Mouse (Mus musculus): ENCODE results near the gene Aldh18a1. TPM values are rescaled to one million over a fixed set of nuclear protein-coding genes. Genes with fewer than 3 reads are reported as not detected.

Aldh18a1 gene
- total and polyA plus RNA-seq, 3 experiments, result 24.9 to 111 (median 43.7) TPM

DNA sequence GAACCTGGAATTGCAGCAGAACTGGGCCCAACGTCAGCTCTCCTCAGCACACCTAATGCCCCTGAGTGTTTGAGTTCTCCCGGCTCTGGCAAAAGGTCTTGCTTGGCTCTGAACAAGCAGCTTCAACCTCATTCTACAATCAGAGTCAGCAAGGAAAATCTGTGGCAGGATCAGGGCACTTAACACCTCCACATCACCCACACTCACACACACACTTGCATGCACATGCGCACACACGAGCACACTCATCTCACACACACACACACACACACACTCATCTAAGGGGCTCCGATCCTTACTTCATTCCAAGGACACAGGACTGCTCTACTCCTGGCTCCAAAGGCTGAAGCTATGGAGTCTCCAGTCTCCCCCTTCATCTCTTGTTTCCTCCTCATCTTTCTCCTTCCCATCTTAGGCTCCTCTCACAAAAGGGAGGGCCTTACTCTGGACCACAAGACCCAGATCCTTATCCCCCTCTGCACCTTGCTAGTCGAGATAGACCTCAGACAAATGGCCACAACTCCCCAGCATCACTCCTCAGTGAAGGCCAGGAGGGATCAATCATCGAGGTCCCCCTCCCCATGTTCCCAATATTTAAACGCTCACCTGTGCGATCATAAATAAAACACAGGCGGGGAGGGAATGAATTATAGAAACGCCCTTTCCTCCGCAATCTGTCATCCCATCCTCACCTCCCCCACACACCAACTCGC, 77.7 kb downstream of the Aldh18a1 start:
- peaks cover 61% of the 10 kb centered on the region for H3K4me1 ChIP-seq (ENCODE audit: insufficient read depth, low read depth, low read length)
- no peak for TF ChIP-seq TAL1 (conservative IDR thresholded peaks at IDR 0.05; ENCODE audit: low read depth, low read length)
- no peak for TF ChIP-seq GATA1 (IDR thresholded peaks at IDR 0.05; ENCODE audit: borderline replicate concordance, low read length)
- TF ChIP-seq CTCF (IDR thresholded peaks at IDR 0.05; ENCODE audit: low read depth, low read length), result no peak
- TF ChIP-seq POLR2AphosphoS5 (IDR thresholded peaks at IDR 0.05; ENCODE audit: insufficient replicate concordance, low read depth, low read length), result no peak
- TF ChIP-seq GATA2 (IDR thresholded peaks at IDR 0.05; ENCODE audit: borderline replicate concordance, low read depth, low read length), result no peak
- H3K27me3 ChIP-seq (ENCODE audit: insufficient read depth, low read length), result no peaks in the 10 kb centered on the region
- H3K9me3 ChIP-seq (replicated peaks), result peaks cover 5% of the 10 kb centered on the region; the same call in 1 of the 2 replicates
- H3K36me3 ChIP-seq (replicated peaks), result peaks cover 8% of the 10 kb centered on the region
- ATAC-seq (ENCODE audit: extremely low read depth, insufficient number of reproducible peaks, low FRiP score, poor library complexity, severe bottlenecking), result no peak
- no peak for DNase-seq (ENCODE audit: low spot score)
- H3K4me3 ChIP-seq (ENCODE audit: low read depth, low read length), result peak overlapping the region; percentile 48; the same call in 1 of the 2 replicates

DNA sequence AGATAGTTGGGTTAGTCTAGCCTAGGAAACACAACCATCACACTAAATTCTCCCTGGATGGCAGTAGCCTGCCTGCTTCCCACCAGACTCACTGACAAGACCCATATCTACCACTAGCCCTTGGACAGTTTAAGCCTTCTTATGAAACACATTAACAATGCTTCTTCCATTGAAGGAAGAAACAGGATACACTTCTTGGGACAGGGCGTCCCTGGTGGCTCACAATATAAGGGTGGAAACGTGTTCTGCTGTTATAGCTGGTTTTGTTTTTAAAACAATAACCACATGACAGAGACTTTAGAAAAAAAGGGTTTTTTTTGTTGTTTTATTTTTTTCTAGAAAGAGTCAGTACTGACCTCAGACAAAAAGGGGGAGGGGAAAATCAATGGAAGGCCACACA, 79.0 kb downstream of the Aldh18a1 start:
- Histone ChIP-seq H3K27me3 (ENCODE audit: insufficient read depth, low read length) (no peaks in the 10 kb centered on the region), H3K4me3 (ENCODE audit: low read depth, low read length) (no peak overlapping the region; the same call in 1 of the 2 replicates), H3K4me1 (ENCODE audit: insufficient read depth, low read depth, low read length) (peaks cover 54% of the 10 kb centered on the region), H3K9me3 (replicated peaks) (peaks cover 5% of the 10 kb centered on the region; the same call in 1 of the 2 replicates), H3K36me3 (replicated peaks) (peaks cover 14% of the 10 kb centered on the region)
- no peak for DNase-seq (ENCODE audit: low spot score)
- no peak for ATAC-seq (ENCODE audit: extremely low read depth, insufficient number of reproducible peaks, low FRiP score, poor library complexity, severe bottlenecking)
- TF ChIP-seq TAL1 (conservative IDR thresholded peaks at IDR 0.05; ENCODE audit: low read depth, low read length) (no peak), CTCF (IDR thresholded peaks at IDR 0.05; ENCODE audit: low read depth, low read length) (no peak), POLR2AphosphoS5 (IDR thresholded peaks at IDR 0.05; ENCODE audit: insufficient replicate concordance, low read depth, low read length) (no peak), GATA1 (IDR thresholded peaks at IDR 0.05; ENCODE audit: borderline replicate concordance, low read length) (no peak)

DNA sequence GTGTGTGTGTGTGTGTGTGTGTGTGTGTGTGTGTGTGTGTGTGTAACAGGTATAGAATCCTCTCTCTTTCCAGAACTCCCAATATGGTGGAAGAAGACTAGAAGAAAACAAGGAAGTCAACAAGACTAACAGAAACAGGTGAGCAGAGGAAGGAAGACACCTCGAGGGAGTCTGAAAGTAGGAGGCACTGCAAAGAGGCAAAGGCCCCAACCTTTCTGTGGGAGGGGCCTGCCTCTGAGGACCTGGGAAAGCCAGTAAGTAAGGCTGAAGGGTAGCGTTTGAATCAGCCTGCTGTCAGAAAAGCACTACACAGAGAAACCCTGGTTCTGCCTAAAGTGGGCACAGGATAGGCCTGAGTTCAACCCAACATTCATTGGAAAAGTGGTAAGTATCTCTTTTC, 79.4 kb downstream of the Aldh18a1 start:
- Histone ChIP-seq H3K4me1 (ENCODE audit: insufficient read depth, low read depth, low read length) (peaks cover 52% of the 10 kb centered on the region), H3K4me3 (ENCODE audit: low read depth, low read length) (no peak overlapping the region; the same call in 1 of the 2 replicates), H3K36me3 (replicated peaks) (peaks cover 15% of the 10 kb centered on the region), H3K9me3 (replicated peaks) (peaks cover 5% of the 10 kb centered on the region; the same call in 1 of the 2 replicates), H3K27me3 (ENCODE audit: insufficient read depth, low read length) (no peaks in the 10 kb centered on the region)
- DNase-seq (ENCODE audit: low spot score) (no peak), ATAC-seq (ENCODE audit: extremely low read depth, insufficient number of reproducible peaks, low FRiP score, poor library complexity, severe bottlenecking) (no peak)
- TF ChIP-seq POLR2AphosphoS5 (IDR thresholded peaks at IDR 0.05; ENCODE audit: insufficient replicate concordance, low read depth, low read length), result no peak
- TF ChIP-seq GATA2 (IDR thresholded peaks at IDR 0.05; ENCODE audit: borderline replicate concordance, low read depth, low read length), result no peak
- no peak for TF ChIP-seq CTCF (IDR thresholded peaks at IDR 0.05; ENCODE audit: low read depth, low read length)
- TF ChIP-seq GATA1 (IDR thresholded peaks at IDR 0.05; ENCODE audit: borderline replicate concordance, low read length), result no peak
- TF ChIP-seq TAL1 (conservative IDR thresholded peaks at IDR 0.05; ENCODE audit: low read depth, low read length), result no peak

DNA sequence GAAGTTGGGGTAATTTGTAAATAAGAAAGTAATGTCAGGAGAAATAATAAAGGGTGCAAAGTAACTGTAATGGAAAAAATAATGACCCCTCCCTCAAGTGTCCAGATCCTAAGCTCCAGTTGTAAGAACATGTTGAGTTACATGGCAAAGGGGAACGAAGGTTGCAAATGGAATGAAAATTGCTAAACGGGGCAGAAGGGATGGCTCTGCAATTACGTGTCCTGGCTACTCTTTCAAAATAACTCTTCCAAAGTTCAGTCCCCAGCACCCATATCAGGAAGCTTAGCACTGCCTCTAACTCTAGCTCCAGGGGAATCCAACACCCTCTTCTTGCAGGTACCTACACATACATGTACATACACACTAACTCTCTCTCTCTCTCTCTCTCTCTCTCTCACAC, 81.3 kb downstream of the Aldh18a1 start:
- ATAC-seq (ENCODE audit: extremely low read depth, insufficient number of reproducible peaks, low FRiP score, poor library complexity, severe bottlenecking) (no peak), DNase-seq (ENCODE audit: low spot score) (no peak)
- Histone ChIP-seq H3K4me1 (ENCODE audit: insufficient read depth, low read depth, low read length) (peaks cover 40% of the 10 kb centered on the region), H3K27me3 (ENCODE audit: insufficient read depth, low read length) (no peaks in the 10 kb centered on the region), H3K9me3 (replicated peaks) (peaks cover 5% of the 10 kb centered on the region; the same call in 1 of the 2 replicates), H3K4me3 (ENCODE audit: low read depth, low read length) (no peak overlapping the region), H3K36me3 (replicated peaks) (peaks cover 30% of the 10 kb centered on the region)
- no peak for TF ChIP-seq TAL1 (conservative IDR thresholded peaks at IDR 0.05; ENCODE audit: low read depth, low read length)
- TF ChIP-seq GATA1 (IDR thresholded peaks at IDR 0.05; ENCODE audit: borderline replicate concordance, low read length), result no peak
- no peak for TF ChIP-seq CTCF (IDR thresholded peaks at IDR 0.05; ENCODE audit: low read depth, low read length)
- TF ChIP-seq GATA2 (IDR thresholded peaks at IDR 0.05; ENCODE audit: borderline replicate concordance, low read depth, low read length), result no peak
- no peak for TF ChIP-seq POLR2AphosphoS5 (IDR thresholded peaks at IDR 0.05; ENCODE audit: insufficient replicate concordance, low read depth, low read length)

DNA sequence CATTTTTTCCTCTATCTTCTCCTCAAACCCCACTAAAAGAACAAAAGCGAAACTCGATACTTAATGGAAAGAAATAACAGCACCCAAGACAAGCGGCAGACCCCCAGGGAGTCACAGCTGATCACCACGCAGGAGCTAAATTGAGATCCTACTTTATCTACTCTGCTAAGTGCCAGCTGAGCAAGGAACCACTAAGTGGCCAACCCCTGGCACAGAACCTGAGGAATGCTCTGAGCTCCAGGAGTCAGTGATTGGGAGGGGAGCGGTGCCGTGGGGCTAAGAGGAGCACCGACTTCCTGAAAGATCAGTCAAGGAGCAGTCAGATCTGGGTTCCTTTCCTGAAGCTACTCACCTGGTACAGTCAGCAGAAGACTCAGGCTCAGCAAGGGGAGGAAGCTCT, 83.9 kb downstream of the Aldh18a1 start:
- peaks cover 5% of the 10 kb centered on the region; the same call in 1 of the 2 replicates for H3K9me3 ChIP-seq (replicated peaks)
- DNase-seq (ENCODE audit: low spot score) (no peak), ATAC-seq (ENCODE audit: extremely low read depth, insufficient number of reproducible peaks, low FRiP score, poor library complexity, severe bottlenecking) (no peak)
- no peak for TF ChIP-seq GATA1 (IDR thresholded peaks at IDR 0.05; ENCODE audit: borderline replicate concordance, low read length)
- no peak for TF ChIP-seq CTCF (IDR thresholded peaks at IDR 0.05; ENCODE audit: low read depth, low read length)
- TF ChIP-seq TAL1 (conservative IDR thresholded peaks at IDR 0.05; ENCODE audit: low read depth, low read length), result no peak
- no peak for TF ChIP-seq GATA2 (IDR thresholded peaks at IDR 0.05; ENCODE audit: borderline replicate concordance, low read depth, low read length)
- no peak for TF ChIP-seq POLR2AphosphoS5 (IDR thresholded peaks at IDR 0.05; ENCODE audit: insufficient replicate concordance, low read depth, low read length)
- H3K36me3 ChIP-seq (replicated peaks), result peaks cover 56% of the 10 kb centered on the region
- H3K4me1 ChIP-seq (ENCODE audit: insufficient read depth, low read depth, low read length), result peaks cover 21% of the 10 kb centered on the region
- no peaks in the 10 kb centered on the region for H3K27me3 ChIP-seq (ENCODE audit: insufficient read depth, low read length)
- H3K4me3 ChIP-seq (ENCODE audit: low read depth, low read length), result no peak overlapping the region

Other genes with a start within 250 kb of the Aldh18a1 start
- 50.6 and 64.2 TPM in 2 replicates for gene Sorbs1, start 74.7 kb downstream of the Aldh18a1 start, total RNA-seq (2014; fragmentation: Nextera tagmentation)
- gene Sorbs1, start 74.7 kb downstream of the Aldh18a1 start, total RNA-seq (2017), result 12.6 and 19.2 TPM in 2 replicates
- gene Sorbs1, start 74.7 kb downstream of the Aldh18a1 start, polyA plus RNA-seq (2012), result 7.4 and 9.2 TPM in 2 replicates
- 14.1 and 15.3 TPM in 2 replicates for gene Tctn3, start 23.8 kb upstream of the Aldh18a1 start, total RNA-seq (2014; fragmentation: Nextera tagmentation)
- 7.3 and 7.6 TPM in 2 replicates for gene Tctn3, start 23.8 kb upstream of the Aldh18a1 start, total RNA-seq (2017)
- 16.4 and 17.0 TPM in 2 replicates for gene Tctn3, start 23.8 kb upstream of the Aldh18a1 start, polyA plus RNA-seq (2012)
- gene Entpd1, start 23.9 kb upstream of the Aldh18a1 start, total RNA-seq (2014; fragmentation: Nextera tagmentation), result not detected in 2 replicates
- 0.33 and 0.70 TPM in 2 replicates for gene Entpd1, start 23.9 kb upstream of the Aldh18a1 start, total RNA-seq (2017)
- not detected in 2 replicates for gene Entpd1, start 23.9 kb upstream of the Aldh18a1 start, polyA plus RNA-seq (2012)
- gene Cc2d2b, start 160.3 kb upstream of the Aldh18a1 start, total RNA-seq (2014; fragmentation: Nextera tagmentation), result 6.1 and 10.8 TPM in 2 replicates
- gene Cc2d2b, start 160.3 kb upstream of the Aldh18a1 start, total RNA-seq (2017), result 3.3 and 3.4 TPM in 2 replicates
- gene Cc2d2b, start 160.3 kb upstream of the Aldh18a1 start, polyA plus RNA-seq (2012), result 0.01 and 0.27 TPM in 2 replicates
- gene Ccnj, start 242.8 kb upstream of the Aldh18a1 start, total RNA-seq (2014; fragmentation: Nextera tagmentation), result 9.5 and 15.0 TPM in 2 replicates
- 13.6 and 14.7 TPM in 2 replicates for gene Ccnj, start 242.8 kb upstream of the Aldh18a1 start, total RNA-seq (2017)
- 3.4 and 4.1 TPM in 2 replicates for gene Ccnj, start 242.8 kb upstream of the Aldh18a1 start, polyA plus RNA-seq (2012)